Mouse (Mus musculus) midbrain, embryonic 15.5 days (tissue): ENCODE measurements around the gene Orm3. TPM values are rescaled to one million over a fixed set of nuclear protein-coding genes. Genes with fewer than 3 reads are reported as not detected.

Source experiments
- ATAC-seq: fragments of 200-750 bp; cut with Nextera tagmentation; replicated peaks from 2 replicates; pipeline ENCODE4 v1.8.0; 2017; ENCODE audit warnings: moderate TSS enrichment
- H3K27ac ChIP-seq: fragments of 300-500 bp; sonication (generic); 2 replicates; pipeline ENCODE4 v1.5.1; 2015; ENCODE audit warnings: mild to moderate bottlenecking, inconsistent platforms
- H3K27me3 ChIP-seq: fragments of 300-500 bp; sonication (generic); replicated peaks from 2 replicates; pipeline ENCODE4 v1.6.1; 2015; ENCODE audit warnings: inconsistent platforms
- H3K36me3 ChIP-seq: fragments of 300-500 bp; sonication (generic); replicated peaks from 2 replicates; pipeline ENCODE4 v1.6.1; 2015; ENCODE audit warnings: inconsistent platforms
- H3K4me1 ChIP-seq: fragments of 300-500 bp; sonication (generic); 2 replicates; pipeline ENCODE4 v1.6.1; 2015; ENCODE audit warnings: inconsistent platforms
- H3K4me2 ChIP-seq: fragments of 300-500 bp; sonication (generic); 2 replicates; pipeline ENCODE4 v1.6.1; 2015; ENCODE audit warnings: inconsistent platforms, mild to moderate bottlenecking, moderate library complexity
- H3K4me3 ChIP-seq: fragments of 300-500 bp; sonication (generic); 2 replicates; pipeline ENCODE4 v1.5.1; 2015; ENCODE audit warnings: mild to moderate bottlenecking, inconsistent platforms
- H3K9ac ChIP-seq: fragments of 300-500 bp; sonication (generic); 2 replicates; pipeline ENCODE4 v1.6.1; 2015; ENCODE audit warnings: mild to moderate bottlenecking, inconsistent platforms
- H3K9me3 ChIP-seq: fragments of 300-500 bp; sonication (generic); 2 replicates; pipeline ENCODE4 v1.6.1; 2016; ENCODE audit warnings: inconsistent platforms
- whole genome bisulfite sequencing: fragments of 180-500 bp; shearing (Covaris S2); methylation state at CpG from one replicate; pipeline ENCODE4 v1.1.7; 2015; ENCODE audit warnings: mixed read lengths; 5-methylcytosine and 5-hydroxymethylcytosine counted together
- polyA plus RNA-seq: library from polyadenylated mRNA; unstranded; fragments of >200 nt; fragmentation: Nextera tagmentation; extraction: Ambion mirVana; gene quantifications from 2 replicates; pipeline ENCODE4 v1.2.1, GENCODE M21; 2015

The Orm3 gene
- polyA plus RNA-seq, 1 experiment from 2014 or later, result not detected

- no peak for ATAC-seq
- no peak overlapping the region for H3K27ac ChIP-seq
- 0 out of 2 replicates have a peak, but pooled peaks cover 3% of the 10 kb centered on the region for H3K36me3 ChIP-seq
- 89% methylated on average over 12 of the region's 12 CpGs for WGBS
- H3K27me3 ChIP-seq, result no peaks in the 10 kb centered on the region
- H3K9me3 ChIP-seq, result no peaks in the 10 kb centered on the region
- no peak overlapping the region for H3K4me2 ChIP-seq
- H3K4me3 ChIP-seq, result no peak overlapping the region
- H3K4me1 ChIP-seq, result no peaks in the 10 kb centered on the region
- no peak overlapping the region for H3K9ac ChIP-seq
Measured at GRCm38 (mm10) chr4:63374331-63374730, 18.4 kb downstream of the Orm3 start.

- Histone ChIP-seq H3K4me2 (no peak overlapping the region), H3K9ac (no peak overlapping the region), H3K36me3 (0 out of 2 replicates have a peak, but pooled peaks cover 3% of the 10 kb centered on the region), H3K4me3 (no peak overlapping the region), H3K27me3 (no peaks in the 10 kb centered on the region), H3K27ac (no peak overlapping the region), H3K4me1 (no peaks in the 10 kb centered on the region), H3K9me3 (no peaks in the 10 kb centered on the region)
- peak; percentile 43 for ATAC-seq
- WGBS, result 52% methylated on average over 1 of the region's 1 CpGs
Measured at GRCm38 (mm10) chr4:63375367-63375766, 19.4 kb downstream of the Orm3 start.

GRCm38 (mm10) chr4:63377483-63377882 is 21.5 kb downstream of the Orm3 start:
- Histone ChIP-seq H3K4me2 (no peak overlapping the region), H3K4me1 (no peaks in the 10 kb centered on the region), H3K4me3 (no peak overlapping the region), H3K27me3 (no peaks in the 10 kb centered on the region), H3K9ac (no peak overlapping the region), H3K36me3 (0 out of 2 replicates have a peak, but pooled peaks cover 3% of the 10 kb centered on the region), H3K9me3 (no peaks in the 10 kb centered on the region), H3K27ac (no peak overlapping the region)
- ATAC-seq, result no peak
- 64% methylated on average over 7 of the region's 7 CpGs for WGBS

- ATAC-seq, result no peak
Measured at GRCm38 (mm10) chr4:63382676-63383369, 26.9 kb downstream of the Orm3 start.

GRCm38 (mm10) chr4:63383474-63383873 is 27.5 kb downstream of the Orm3 start:
- Histone ChIP-seq H3K27me3 (no peaks in the 10 kb centered on the region), H3K27ac (no peak overlapping the region), H3K9ac (no peak overlapping the region), H3K4me2 (no peak overlapping the region), H3K36me3 (no peaks in the 10 kb centered on the region), H3K4me1 (peaks cover 5% of the 10 kb centered on the region; the same call in 1 of the 2 replicates), H3K9me3 (no peaks in the 10 kb centered on the region), H3K4me3 (no peak overlapping the region)
- no peak for ATAC-seq
- WGBS, result 87% methylated on average over 12 of the region's 12 CpGs

More at GRCm38 (mm10) chr4:63382676-63383369, 26.9 kb downstream of the Orm3 start:
- H3K9me3 ChIP-seq, result no peaks in the 10 kb centered on the region
- H3K36me3 ChIP-seq, result 0 out of 2 replicates have a peak, but pooled peaks cover 3% of the 10 kb centered on the region
- H3K9ac ChIP-seq, result no peak overlapping the region
- H3K4me1 ChIP-seq, result no peaks in the 10 kb centered on the region
- H3K4me2 ChIP-seq, result no peak overlapping the region
- 89% methylated on average over 4 of the region's 4 CpGs for WGBS
- no peak overlapping the region for H3K27ac ChIP-seq
- H3K4me3 ChIP-seq, result no peak overlapping the region
- no peaks in the 10 kb centered on the region for H3K27me3 ChIP-seq

GRCm38 (mm10) chr4:63384262-63384661 is 28.3 kb downstream of the Orm3 start:
- Histone ChIP-seq H3K27ac (no peak overlapping the region), H3K4me3 (no peak overlapping the region), H3K27me3 (no peaks in the 10 kb centered on the region), H3K4me1 (peaks cover 13% of the 10 kb centered on the region), H3K9me3 (no peaks in the 10 kb centered on the region), H3K4me2 (no peak overlapping the region), H3K9ac (no peak overlapping the region), H3K36me3 (no peaks in the 10 kb centered on the region)
- WGBS, result 95% methylated on average over 4 of the region's 4 CpGs
- ATAC-seq, result no peak

GRCm38 (mm10) chr4:63385253-63385652 is 29.3 kb downstream of the Orm3 start:
- 93% methylated on average over 3 of the region's 3 CpGs for whole genome bisulfite sequencing
- H3K4me1 ChIP-seq, result peaks cover 15% of the 10 kb centered on the region
- H3K36me3 ChIP-seq, result no peaks in the 10 kb centered on the region
- no peaks in the 10 kb centered on the region for H3K9me3 ChIP-seq
- H3K27ac ChIP-seq, result no peak overlapping the region
- H3K9ac ChIP-seq, result no peak overlapping the region
- no peak overlapping the region for H3K4me2 ChIP-seq
- H3K27me3 ChIP-seq, result no peaks in the 10 kb centered on the region
- no peak for ATAC-seq
- H3K4me3 ChIP-seq, result no peak overlapping the region

GRCm38 (mm10) chr4:63385784-63386183 is 29.8 kb downstream of the Orm3 start:
- H3K4me3 ChIP-seq, result no peak overlapping the region
- no peak overlapping the region for H3K4me2 ChIP-seq
- ATAC-seq, result no peak
- no peak overlapping the region for H3K9ac ChIP-seq
- no peaks in the 10 kb centered on the region for H3K9me3 ChIP-seq
- peaks cover 15% of the 10 kb centered on the region for H3K4me1 ChIP-seq
- no peak overlapping the region for H3K27ac ChIP-seq
- WGBS, result 79% methylated on average over 11 of the region's 11 CpGs
- no peaks in the 10 kb centered on the region for H3K27me3 ChIP-seq
- H3K36me3 ChIP-seq, result no peaks in the 10 kb centered on the region

GRCm38 (mm10) chr4:63388029-63388428 is 32.1 kb downstream of the Orm3 start:
- no peak for ATAC-seq
- no peaks in the 10 kb centered on the region for H3K36me3 ChIP-seq
- no peak overlapping the region for H3K4me3 ChIP-seq
- H3K4me2 ChIP-seq, result no peak overlapping the region
- no peaks in the 10 kb centered on the region for H3K27me3 ChIP-seq
- no peak overlapping the region for H3K27ac ChIP-seq
- H3K4me1 ChIP-seq, result peaks cover 15% of the 10 kb centered on the region
- no peak overlapping the region for H3K9ac ChIP-seq
- no peaks in the 10 kb centered on the region for H3K9me3 ChIP-seq
- WGBS, result 59% methylated on average over 6 of the region's 6 CpGs

GRCm38 (mm10) chr4:63389121-63389886 is 33.3 kb downstream of the Orm3 start:
- Histone ChIP-seq H3K4me2 (no peak overlapping the region), H3K27me3 (no peaks in the 10 kb centered on the region), H3K36me3 (no peaks in the 10 kb centered on the region), H3K9me3 (no peaks in the 10 kb centered on the region), H3K9ac (no peak overlapping the region), H3K4me1 (peaks cover 15% of the 10 kb centered on the region), H3K4me3 (no peak overlapping the region), H3K27ac (peak overlapping the region; percentile 71)
- peak; percentile 79 for ATAC-seq
- 14% methylated on average over 8 of the region's 8 CpGs for WGBS

GRCm38 (mm10) chr4:63389887-63390528 is 34.0 kb downstream of the Orm3 start:
- peaks cover 15% of the 10 kb centered on the region for H3K4me1 ChIP-seq
- peak overlapping the region; percentile 71; the same call in 1 of the 2 replicates for H3K27ac ChIP-seq
- ATAC-seq, result peak; percentile 56
- H3K9ac ChIP-seq, result no peak overlapping the region
- no peaks in the 10 kb centered on the region for H3K36me3 ChIP-seq
- no peaks in the 10 kb centered on the region for H3K27me3 ChIP-seq
- no peaks in the 10 kb centered on the region for H3K9me3 ChIP-seq
- 30% methylated on average over 11 of the region's 11 CpGs for WGBS
- no peak overlapping the region for H3K4me2 ChIP-seq
- no peak overlapping the region for H3K4me3 ChIP-seq

GRCm38 (mm10) chr4:63391322-63391721 is 35.4 kb downstream of the Orm3 start:
- WGBS, result 89% methylated on average over 6 of the region's 6 CpGs
- Histone ChIP-seq H3K9ac (no peak overlapping the region), H3K27me3 (no peaks in the 10 kb centered on the region), H3K4me2 (no peak overlapping the region), H3K9me3 (no peaks in the 10 kb centered on the region), H3K4me1 (peaks cover 15% of the 10 kb centered on the region), H3K27ac (no peak overlapping the region), H3K36me3 (no peaks in the 10 kb centered on the region), H3K4me3 (no peak overlapping the region)
- ATAC-seq, result no peak
